Mouse (Mus musculus) heart, adult 8-10 months (tissue): Measurements from ENCODE around the gene Iqcb1. TPM values are rescaled to one million over a fixed set of nuclear protein-coding genes. Genes with fewer than 3 reads are reported as not detected.
A peak's percentile ranks its signal among the peaks of the same experiment; 100 is the strongest.
"Not testable (repeated sequence)": the region's sequence is repeated elsewhere in the genome, so short reads cannot be mapped to it uniquely, and the experiment has no call there.

Experiments
- DNase-seq: peaks from one replicate; pipeline ENCODE4 v3.0.0; 2022; ENCODE audit warnings: low spot score
- total RNA-seq, 4 experiments: library from RNA; stranded (reverse); gene quantifications; 2 replicates each; pipeline ENCODE4 v1.2.4; 2022

The Iqcb1 gene
- 10 to 100 TPM; 13.6 to 18.0 (median 16.8) TPM for total RNA-seq

DNA sequence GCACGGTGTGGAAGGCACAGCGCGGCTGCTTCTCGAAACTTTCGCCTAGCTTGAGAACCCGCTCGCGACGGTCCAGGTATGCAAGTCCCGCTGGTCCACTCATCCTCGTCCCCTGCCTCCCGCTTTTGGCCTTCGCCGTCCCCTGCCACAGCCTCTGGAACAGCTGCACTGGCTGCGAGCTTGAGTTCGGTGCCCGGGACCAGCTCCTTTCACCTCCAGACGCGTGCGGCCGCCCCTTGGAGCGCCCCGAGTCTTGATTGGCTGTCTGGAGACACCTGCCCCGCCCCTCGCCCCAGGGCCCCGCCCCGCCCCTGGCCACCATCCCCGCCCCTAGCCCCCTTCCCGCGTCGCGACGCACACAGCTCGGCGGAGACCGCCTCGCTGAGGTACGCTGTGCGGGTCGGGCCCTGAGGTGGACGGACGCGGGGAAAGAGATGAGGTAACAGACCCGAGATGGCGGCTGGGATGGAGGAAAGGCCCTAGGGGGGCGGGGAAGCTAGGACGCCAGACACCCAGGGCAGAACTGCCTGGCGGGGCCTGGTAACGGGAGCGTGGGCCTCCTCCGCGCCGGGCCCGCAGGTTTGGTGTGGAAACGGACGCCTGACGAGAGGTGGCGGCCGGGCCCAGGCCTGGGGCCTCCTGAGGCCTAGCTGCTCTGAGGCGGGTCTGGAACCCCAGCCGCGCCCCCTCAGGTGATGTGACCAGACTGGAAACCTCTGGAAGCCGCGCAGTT, at the start of gene Iqcb1:
Iqcb1 (plus strand) TSS at position 332 of the 733 bp plus-strand sequence.
- peak; percentile 76 for DNase-seq

DNA sequence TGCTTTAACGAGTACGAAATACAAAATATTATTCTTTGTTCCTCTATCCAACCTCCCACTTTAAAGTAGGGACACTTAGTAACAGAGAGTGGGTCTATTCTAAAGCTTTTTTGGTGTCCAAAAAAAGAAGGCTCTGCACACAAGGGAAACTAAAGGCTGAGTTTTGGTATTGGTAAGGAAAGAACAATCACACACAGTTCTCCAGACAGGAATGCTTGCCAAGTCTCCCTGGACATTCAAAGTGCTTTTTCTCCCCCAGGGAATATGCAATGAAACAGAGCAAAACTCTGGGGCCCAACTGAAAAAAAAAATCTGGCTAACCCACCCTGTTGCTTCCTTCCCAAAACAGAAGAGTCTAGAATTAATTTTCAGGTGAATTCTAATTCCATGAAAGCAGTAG, 44.0 kb upstream of the Iqcb1 start:
- DNase-seq, result no peak

DNA sequence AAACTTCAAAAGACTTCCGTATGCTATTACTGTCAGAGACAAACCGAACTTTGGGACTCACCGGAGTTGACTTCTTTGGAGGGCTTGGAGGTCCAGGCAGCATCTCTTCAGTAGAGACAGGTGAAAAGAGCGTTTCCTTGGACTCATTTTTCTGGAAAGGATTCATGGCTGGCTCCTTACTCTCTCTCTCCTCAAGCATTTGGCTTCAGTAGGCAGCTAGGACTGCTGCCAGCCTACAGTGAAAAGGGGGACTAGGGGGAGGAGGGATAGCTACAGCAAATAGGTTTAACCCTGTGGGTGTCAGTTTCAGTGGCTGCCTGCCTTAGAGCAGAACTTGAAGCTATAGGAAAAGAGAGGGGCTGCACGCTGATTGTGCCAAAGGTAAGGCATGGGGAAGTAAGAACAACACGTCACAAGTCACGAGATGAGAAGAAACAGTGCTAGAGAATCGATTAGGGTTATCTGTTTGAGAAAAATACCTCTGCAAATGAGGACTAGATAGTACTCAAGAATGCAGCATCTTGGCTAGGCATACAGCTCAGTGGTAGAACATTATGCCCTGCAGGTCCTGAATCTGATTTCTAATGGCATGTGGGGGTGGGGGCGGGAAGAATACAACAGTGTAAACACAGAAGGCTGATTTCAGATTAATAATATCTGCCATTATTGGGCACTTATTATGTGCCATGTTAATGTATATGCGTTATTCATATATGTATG, 43.4 kb upstream of the Iqcb1 start, which contains the start of gene Slc15a2:
Slc15a2 (minus strand) TSS at position 369 of the 720 bp plus-strand sequence.
- peak; percentile 3 for DNase-seq

DNA sequence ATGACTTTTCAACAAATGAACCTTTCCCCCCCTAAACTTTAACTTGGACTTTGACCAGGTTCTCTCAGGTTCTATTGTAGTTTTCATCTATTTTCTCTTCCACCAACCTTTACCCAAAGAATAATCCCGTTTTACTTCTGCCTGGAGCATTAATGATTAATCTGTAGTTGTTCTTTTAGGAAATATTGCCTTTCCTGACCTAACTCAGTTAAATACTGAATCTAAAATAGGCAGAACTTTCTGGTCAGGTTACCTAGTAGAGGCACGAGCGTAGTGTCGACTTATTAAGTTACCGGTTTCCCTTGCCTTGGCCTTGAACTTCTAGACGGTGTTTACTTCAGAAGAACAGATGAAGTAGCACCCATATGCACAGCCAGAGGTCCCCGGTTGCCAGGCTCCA, 41.7 kb upstream of the Iqcb1 start:
- no peak for DNase-seq

DNA sequence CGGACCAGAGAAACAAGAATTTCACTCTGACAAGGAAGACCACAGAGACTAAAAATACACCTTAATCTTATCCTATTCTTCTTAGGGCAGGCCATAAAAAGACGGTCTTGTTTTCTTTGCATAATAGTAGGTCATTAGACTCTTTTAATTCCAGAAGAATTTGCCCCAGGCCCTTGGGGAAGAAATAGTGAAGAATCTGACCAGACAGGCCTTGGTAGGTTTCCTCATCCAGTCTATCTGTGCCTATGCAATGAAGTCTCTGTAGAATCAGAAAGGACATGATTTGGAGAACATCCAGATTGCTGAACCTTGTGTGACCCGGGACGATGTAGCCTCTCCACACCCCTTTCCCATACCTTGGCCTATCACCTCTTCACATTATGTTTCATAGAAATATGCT, 38.0 kb upstream of the Iqcb1 start:
- no peak for DNase-seq

DNA sequence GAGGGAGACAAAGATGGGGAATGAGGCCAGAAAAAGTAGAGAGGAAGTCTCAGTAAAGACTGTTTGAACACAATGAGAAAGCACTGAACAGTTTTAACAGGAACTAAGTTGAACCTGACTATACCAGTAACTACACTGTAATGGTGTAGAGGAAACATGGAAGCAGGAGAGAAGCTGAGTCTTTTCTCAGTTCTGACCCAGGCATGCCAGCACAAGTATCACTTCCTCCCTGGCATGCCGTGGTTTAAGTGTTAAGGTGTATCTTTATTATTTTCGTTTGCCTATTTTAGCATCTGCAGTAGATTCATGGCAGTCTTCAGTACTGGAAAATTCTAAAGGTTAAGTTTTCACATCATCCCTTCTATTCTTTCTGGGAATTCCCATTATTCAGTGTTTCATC, 33.2 kb upstream of the Iqcb1 start:
- no peak for DNase-seq

DNA sequence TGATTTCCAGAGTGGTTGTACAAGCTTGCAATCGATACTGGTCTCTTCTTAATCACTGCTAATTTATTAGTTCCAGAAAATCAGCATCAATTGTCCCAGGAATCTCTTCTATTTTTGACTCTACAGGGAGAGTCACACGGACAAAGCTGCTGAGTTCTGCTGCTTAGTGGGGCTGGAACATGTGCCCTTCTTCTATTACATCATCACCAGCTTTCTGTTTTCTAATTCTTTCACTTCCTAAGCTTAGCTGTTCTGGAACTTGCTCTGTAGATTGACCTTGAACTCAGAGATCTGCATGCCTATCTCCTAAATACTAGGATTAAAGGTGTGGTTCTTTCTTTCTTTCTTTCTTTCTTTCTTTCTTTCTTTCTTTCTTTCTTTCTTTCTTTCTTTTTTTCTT, 29.9 kb upstream of the Iqcb1 start:
- DNase-seq, result no peak

DNA sequence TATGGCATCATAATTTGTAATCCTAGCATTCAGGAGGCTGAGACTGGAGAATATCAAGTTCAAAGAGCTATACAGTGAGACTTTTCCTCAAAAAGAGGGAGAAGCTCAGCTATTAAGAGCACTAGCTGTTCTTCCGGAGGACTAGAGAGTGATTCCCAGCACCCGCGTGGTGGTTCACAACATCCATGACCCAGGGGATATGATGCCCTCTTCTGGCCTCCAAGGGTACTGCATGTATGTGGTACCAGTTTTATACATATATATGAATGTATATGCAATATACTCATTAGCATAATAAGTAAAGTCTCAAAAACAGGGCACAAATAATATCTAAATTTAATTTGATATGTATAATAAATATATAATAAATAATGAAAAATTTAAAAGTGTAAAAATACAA, 25.8 kb upstream of the Iqcb1 start:
- DNase-seq, result no peak

DNA sequence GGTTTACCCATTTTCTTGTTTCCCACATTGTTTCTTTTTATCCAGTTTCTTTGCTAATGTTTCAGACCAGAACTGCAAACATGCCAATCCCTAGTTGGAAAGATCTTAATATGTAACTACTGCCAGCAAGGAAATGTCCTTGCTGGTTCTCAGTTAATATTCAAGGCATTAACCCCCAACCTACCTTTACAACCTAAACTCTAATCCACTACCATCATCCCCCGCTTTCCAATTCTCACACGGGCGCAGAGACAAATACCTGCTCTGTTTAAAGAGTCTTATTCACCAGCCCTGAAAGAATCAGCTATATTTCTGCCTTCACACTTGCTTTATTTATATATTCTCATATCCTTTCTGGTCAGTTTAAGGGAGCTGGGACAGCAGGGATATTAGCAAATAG, 19.6 kb upstream of the Iqcb1 start:
- DNase-seq, result no peak

DNA sequence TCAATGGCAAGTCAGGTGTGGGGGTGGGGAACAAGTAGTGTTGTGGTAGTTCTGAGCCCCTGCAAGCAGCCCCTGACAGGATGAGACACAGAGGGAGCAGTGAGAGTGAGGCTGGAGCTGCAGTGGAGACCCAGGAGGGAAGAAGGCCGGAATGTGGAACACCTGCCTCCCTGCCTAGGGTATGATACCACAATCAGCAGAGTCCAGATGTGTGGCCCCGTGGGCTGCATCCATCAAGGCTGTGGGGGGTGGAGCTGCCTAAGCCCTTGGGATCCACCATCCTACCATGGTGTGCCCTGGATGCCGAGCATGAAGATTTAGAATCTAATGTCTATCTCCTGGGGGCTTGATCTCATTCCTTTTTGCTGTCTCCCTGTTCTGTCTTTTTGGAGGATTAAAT, 14.5 kb upstream of the Iqcb1 start:
- no peak for DNase-seq

DNA sequence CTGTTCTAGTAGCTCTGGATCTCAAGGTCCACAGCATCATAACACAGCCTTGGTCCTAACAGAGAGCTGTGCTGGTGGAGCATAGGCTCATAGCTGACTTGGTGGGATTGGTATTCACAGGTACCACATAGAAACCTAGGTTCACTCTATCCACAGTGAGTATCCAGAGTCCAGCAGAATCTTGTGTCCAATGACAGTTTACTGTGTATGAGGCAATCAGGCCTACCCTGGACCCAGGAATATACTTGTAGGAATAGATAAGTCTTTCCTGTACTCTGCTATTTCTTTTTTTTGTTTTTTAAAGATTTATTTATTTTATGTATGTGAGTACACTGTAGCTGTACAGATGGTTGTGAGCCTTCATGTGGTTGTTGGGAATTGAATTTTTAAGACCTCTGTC, 11.3 kb upstream of the Iqcb1 start:
- no peak for DNase-seq

DNA sequence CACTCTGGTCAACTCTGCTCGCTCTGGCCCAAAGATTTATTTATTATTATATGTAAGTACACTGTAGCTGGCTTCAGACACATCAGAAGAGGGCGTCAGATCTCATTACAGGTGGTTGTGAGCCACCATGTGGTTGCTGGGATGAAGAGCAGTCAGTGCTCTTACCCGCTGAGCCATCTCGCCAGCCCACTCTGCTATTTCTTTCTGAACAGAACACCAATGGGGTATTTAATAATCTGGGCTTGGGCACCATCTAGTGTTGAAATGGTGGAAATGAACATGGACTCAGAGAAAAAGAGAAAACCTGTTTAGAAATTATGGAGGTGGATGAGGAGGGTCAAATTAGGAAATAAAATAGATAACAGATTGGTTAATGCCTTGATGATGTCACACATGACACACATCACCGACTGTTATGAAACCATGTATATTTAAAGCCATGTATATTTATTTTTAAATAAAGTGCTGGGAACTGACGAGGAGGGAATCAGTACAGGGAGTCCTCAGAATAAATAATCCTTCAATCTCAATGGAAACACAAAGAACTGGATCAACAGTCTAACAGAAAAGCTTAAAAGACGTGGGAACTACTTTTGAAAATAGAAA, 10.8 kb upstream of the Iqcb1 start:
- peak; percentile 73 for DNase-seq

DNA sequence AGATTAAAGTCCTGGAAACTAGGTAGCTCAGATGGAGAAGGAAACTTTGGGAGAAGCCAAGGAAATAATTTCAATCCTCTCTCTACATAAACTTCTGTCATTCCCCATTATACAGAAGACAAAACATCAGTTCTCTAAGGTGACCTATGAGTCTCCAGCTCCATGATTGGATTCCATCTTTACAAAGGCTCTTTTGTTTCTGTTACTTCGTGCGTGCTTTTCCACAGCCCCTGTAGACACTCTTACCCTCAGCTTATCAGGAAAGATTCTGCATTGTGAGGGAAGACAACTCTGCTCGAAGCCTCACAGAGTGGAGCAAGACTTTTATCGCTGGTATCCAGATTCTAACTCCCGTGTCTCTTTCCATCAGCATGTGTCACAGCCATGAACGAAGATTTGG, 8.2 kb upstream of the Iqcb1 start:
- DNase-seq, result no peak

DNA sequence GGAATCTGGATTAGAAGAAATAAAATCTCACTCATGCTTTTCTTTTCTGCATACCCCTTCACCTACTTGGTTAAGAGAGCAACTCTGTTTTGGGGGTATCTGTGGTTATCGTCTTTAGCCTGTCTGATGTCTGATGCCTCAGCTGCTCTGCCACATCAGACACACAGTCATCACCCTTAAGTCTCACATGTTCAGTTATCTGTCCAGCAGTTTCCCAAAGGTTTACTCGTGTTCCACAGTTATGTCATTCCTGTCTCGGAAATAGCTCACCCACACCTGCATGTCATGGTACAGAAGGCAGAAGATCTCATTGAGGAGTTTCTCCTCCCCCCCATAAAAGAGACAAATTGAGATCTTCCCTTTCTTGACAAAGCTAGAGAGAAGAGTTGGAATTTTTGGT, 7.4 kb upstream of the Iqcb1 start:
- no peak for DNase-seq

DNA sequence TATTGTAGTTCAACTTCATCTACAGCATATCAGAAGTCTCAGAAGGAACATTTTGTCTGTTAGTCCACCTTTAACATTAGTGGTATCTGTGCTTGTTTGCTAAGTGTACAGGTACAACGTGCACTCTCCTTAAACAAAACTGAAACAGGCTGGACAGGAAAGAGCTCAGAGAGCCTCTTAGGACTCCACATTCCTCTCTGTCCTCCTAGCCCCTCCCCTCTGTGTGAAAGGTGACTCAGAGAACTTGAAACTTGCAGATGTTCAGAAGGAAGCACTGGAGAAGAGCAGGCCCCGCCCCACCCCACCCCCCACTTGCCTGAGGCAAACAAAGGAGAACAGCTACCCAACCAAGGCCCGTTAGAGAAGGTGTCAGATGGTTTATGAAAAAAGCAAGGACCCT, 6.7 kb upstream of the Iqcb1 start:
- no peak for DNase-seq

DNA sequence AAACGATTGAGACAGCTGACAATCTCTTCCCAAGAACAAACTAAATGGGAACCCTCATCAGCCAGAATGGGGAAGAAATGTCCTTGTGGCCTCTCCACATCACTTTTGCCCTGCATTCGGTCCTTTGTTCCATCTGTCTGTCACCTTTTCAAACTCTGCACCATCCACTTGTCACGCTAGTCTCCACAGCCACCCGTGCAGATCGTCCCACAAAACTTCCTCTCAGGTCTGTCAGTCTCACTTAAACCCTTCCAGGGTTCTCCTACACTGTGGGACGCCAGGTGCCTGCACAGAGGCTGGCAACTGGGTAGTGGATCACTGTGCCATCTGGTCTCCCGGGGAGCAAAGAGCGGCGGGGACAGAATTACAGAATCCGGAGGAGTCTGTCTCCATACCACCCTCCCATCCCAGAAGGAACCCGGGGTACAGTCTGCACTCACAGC, 553 bp upstream of the Iqcb1 start:
- no peak for DNase-seq

DNA sequence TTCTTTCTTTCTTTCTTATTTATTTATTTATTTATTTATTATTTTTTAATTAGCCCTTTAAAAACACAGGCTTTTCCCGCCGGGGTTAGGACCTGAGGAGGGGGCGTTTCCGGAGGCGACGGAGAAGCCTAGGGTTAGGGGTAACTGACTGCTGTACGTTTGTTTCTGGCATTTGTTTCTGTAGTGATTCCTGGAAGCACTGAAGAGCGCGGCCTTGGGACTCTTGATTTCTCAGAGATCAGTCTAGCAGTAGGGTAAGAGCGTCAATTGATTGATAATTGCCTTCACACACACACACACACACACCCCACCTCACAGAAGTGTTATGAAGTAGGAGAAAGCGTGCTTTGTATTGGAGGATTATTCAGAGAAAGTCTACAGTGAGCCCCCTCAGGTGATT, 635 bp downstream of the Iqcb1 start:
- no peak for DNase-seq

DNA sequence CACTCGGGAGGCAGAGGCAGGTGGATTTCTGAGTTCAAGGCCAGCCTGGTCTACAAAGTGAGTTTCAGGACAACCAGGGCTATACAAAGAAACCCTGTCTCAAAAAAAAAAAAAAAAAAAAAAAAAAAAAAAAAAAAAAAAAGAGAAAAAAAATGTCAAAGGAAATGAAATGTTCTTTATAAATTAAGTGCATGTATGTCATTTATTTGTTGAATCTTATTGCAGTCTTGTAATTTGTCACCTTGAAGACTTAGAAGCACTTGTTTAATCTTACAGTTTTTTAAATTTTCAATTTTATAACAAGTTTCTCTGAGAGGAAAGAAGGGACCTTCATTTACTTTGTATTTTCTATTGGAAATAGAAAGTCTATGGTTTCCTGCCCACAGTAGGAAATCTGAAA, 18.7 kb downstream of the Iqcb1 start:
- not testable (repeated sequence) for DNase-seq

DNA sequence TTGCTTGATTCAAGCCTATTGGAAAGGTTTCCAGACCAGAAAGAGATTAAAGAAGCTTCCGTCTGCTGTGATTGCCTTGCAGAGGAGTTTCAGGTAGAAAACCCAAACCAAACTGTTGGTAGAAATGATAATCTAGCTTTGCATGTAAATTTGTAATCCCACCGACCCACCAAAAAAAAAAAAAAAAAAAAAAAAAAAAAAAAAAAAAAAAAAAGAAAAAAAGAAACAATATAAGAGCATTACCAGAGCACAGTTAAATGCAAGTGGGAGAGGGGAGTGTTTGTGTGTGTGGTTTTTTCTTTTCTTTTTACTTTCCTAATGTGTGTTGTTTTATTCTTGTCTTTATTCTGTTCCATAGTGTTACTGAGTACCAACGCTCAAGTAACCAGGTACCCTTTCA, 23.0 kb downstream of the Iqcb1 start:
- no peak for DNase-seq

DNA sequence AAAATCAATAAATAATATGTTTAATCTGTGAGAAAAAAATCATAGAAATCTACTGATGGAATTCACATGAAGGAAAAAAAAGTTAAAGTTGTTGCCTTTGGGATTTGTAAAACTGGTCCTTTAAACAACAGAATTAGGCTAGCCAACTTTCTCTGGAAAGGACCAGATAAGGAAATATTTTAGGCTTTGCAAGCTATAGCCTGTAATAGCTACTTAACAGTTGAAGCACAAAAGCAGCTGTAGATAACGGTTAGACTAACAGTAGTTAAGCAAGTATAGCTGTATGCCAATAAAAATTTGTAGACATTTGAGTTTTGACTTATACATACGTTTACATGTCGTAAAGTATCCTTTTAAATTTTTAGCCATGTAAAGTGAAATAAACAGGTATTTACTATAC, 35.4 kb downstream of the Iqcb1 start:
- no peak for DNase-seq

DNA sequence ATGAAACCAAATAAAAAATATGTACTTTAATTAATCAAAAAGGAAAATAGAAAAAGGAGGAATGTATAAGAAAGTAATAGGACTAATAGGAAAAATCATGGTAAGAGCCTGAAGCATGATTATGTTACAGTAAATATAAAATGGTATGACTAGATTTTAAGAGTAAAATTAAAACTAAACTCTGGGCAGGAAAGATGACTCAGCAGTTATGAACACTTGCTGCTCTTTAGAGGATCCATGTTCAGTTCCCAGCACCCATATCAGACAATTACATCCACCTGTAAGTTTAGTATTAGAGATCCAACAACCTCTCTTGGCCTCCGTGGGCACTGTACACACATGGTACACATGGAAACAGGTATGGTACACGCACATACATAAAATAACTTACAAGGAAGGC, 41.3 kb downstream of the Iqcb1 start:
- DNase-seq, result no peak

DNA sequence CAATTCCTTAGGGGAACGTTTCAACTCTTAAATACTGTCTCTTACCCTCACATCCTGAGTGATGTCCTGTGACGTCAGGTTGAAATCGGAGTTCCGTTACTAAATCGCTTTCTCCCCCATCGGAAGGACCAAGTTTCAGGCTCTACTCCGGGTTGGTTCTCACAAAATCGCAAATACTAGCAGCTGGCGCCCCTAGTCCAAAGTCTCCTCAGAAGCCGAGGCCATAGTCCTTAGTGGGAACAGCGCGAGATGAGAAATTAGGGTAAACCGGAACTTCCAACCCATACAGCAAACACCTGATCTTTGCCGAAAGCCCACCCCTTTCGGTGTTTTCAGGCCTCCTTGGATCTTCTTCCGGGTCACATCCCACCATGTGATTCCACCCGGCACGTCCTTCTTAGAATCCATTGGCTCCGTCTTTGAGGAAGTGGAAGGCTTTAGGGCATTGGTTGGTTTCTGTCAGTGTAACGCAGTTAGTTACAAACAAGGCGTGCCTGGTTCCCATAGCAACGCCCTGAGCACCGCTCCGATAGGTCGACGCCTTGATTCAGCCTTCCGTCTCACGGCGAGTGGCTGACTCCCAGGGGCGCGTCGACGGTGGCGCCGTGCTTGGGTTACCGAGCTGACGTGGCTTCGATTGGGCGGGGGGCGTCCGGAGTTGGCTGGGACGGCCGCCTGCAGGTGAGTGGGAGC, 46.5 kb downstream of the Iqcb1 start, which contains the start of the genes Eaf2 and Golgb1:
Eaf2 (minus strand) TSS at position 421 of the 693 bp plus-strand sequence.
Golgb1 (plus strand) TSS at position 558 of the 693 bp plus-strand sequence.
- peak; percentile 99 for DNase-seq
